Mouse (Mus musculus) embryo, embryonic 10.5 days (tissue): ENCODE measurements around the gene Ces1b.

Source experiments
- DNase-seq: peaks from one replicate; pipeline ENCODE4 v3.0.0-alpha.2; 2015; ENCODE audit warnings: low spot score

Ces1b gene

DNA sequence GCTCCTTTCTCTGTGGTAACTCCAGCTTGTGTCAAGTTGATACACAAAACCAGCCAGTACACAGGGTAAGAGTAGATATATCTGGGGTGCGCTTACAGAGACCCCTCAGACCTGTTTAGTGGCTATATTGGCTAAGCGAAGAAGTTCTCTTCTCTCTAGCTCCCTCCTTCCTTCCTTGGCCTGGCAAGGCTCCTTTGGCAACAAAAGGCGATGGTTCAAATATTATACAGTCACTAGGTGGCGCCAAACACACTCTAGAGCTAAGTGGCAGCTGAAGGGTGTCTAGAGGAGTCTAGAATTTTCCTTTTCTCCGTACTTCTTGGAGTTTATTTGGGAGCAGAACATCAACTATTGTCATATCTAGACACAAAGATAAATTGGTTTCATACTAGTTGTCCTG lies 69.5 kb downstream of the Ces1b start:
- peak; percentile 91 for DNase-seq
